Mouse (Mus musculus): ENCODE measurements around the gene Xpot.

GRCm38 (mm10) chr10:121604632-121605344 is 21.3 kb downstream of the Xpot start:
- TF ChIP-seq GATA1 (IDR thresholded peaks at IDR 0.05; ENCODE audit: borderline replicate concordance, low read length) (no peak), FLI1 (IDR thresholded peaks at IDR 0.05; ENCODE audit: low read length) (no peak)
